In genomic region chr15:100069101-100069500, GRCm38 (mm10) we compare ENCODE assay signal across 16 mouse cellular contexts.
"Had no signal": no experiment of that assay in that cellular context is flagged by ENCODE, and none has a peak within 500 bp of the region (broad histone marks: within the 10 kb centered on the region; RNA-seq: fewer than 3 reads in every experiment).

No protein-coding gene starts in this region.

- H3K27ac ChIP-seq: lung, embryonic 15.5 days; macrophage; midbrain, embryonic 13.5 days; midbrain, embryonic 15.5 days; neural tube, embryonic 12.5 days; stomach, embryonic 15.5 days; stomach, postnatal 0 days had no signal

- H3K27me3 ChIP-seq: lung, embryonic 15.5 days; megakaryocyte, embryonic 14.5 days; midbrain, embryonic 13.5 days; midbrain, embryonic 15.5 days; neural tube, embryonic 12.5 days; stomach, embryonic 15.5 days had no signal

- DNase-seq: liver, postnatal 0 days; lung, adult 2 months; lung, postnatal 14 days; lung, postnatal 36 days; right cerebral cortex, postnatal 14 days; thymus, adult 2 months; thymus, postnatal 25 days; thymus, postnatal 4 days had no signal

- H3K9ac ChIP-seq: liver, postnatal 0 days; lung, embryonic 15.5 days; midbrain, embryonic 13.5 days; midbrain, embryonic 15.5 days; neural tube, embryonic 12.5 days; stomach, embryonic 15.5 days had no signal

- H3K4me3 ChIP-seq: lung, embryonic 15.5 days; megakaryocyte, embryonic 14.5 days; midbrain, embryonic 13.5 days; midbrain, embryonic 15.5 days; neural tube, embryonic 12.5 days; stomach, embryonic 15.5 days had no signal

- H3K9me3 ChIP-seq: lung, embryonic 15.5 days; megakaryocyte, embryonic 14.5 days; midbrain, embryonic 13.5 days; midbrain, embryonic 15.5 days; neural tube, embryonic 12.5 days; stomach, embryonic 15.5 days had no signal

- H3K36me3 ChIP-seq: lung, embryonic 15.5 days; midbrain, embryonic 15.5 days; neural tube, embryonic 12.5 days; stomach, embryonic 15.5 days had no signal
